Mouse (Mus musculus): ENCODE measurements around the gene Yap1. TPM values are rescaled to one million over a fixed set of nuclear protein-coding genes. Genes with fewer than 3 reads are reported as not detected.

The Yap1 gene
- polyA plus RNA-seq (2014; fragmentation: Illumina TruSeq; extraction: RNeasy Lipid Tissue Mini Kit (QIAGEN cat#74804); ENCODE audit: low read depth, low replicate concordance): 64.9 TPM

DNA sequence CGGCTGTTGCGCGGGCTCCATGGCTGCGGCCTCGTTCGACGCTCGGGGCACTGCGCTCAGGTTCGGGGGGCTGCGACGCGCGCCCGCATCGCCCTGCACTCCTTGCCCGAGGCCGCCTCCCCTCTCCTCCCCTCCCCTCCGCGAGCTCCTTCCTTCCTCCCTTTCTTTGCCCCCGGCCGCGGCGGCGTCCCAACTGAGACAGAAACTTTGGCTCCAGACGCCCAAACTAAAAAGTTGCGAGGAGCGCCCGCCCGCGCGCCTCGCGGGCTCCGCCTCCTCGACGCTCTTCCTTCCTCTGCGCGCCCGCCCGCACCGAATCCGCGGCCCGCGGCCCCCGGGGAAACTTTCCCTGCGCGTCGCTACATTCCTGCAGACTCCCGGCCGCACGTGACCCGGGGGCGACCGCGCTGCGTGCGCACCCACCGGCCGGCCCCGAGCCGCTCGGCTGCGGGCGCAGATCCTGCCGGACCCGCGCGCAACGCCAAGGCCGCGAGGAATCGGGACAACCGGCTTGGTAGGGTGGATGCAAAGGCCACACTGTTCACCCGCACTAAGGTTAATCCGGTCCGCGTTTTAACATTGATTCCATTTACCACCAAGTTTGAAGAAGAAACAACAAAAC is at the start of gene Yap1:
Gene Yap1 (minus strand): TSS at position 227 of the 622 bp plus-strand sequence.

DNA sequence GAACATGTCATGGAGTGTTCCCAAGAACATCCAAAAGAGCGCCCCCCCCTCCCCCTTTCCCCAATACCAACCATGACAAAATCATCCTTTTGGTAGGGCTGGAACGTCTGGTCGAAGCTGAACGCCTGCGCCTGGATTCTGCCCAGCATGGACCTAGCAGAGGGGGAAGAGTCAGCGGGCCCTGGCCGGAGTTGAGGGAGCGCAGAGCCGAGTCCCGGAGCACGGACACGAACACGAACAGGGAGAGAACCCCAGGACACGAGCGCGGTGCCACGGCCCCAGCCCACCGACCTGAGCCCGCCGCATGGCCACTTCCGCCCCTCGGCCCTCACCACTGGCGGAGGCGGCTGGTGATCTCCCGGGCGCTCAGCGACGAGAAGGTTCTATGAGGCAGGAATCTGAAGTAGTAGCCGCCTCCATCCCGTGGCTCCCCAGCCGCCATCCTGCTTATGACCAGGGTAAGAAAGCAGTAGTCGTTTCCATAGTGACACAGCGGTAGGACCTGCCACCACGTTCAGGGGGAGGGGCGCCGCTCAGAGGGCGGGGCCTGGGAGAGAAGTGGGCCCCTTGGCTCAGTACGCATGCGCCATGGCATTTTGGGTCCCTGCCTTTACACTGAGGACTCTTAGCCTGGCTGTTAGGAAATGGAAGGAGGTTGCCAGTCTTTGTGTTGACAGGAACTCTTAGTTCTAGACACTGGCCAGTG is 38.1 kb upstream of the Yap1 start, which contains the start of gene Cfap300:
Gene Cfap300 (minus strand): TSS at position 486 of the 706 bp plus-strand sequence.

Other genes starting within 250 kb of the Yap1 start
- 53.3 TPM for gene Tmem123, start 240.6 kb downstream of the Yap1 start, polyA plus RNA-seq (2014; fragmentation: Illumina TruSeq; extraction: RNeasy Lipid Tissue Mini Kit (QIAGEN cat#74804); ENCODE audit: low read depth, low replicate concordance)
- 26.6 TPM for gene Birc2, start 167.5 kb downstream of the Yap1 start, polyA plus RNA-seq (2014; fragmentation: Illumina TruSeq; extraction: RNeasy Lipid Tissue Mini Kit (QIAGEN cat#74804); ENCODE audit: low read depth, low replicate concordance)
- gene Birc3, start 131.4 kb downstream of the Yap1 start, polyA plus RNA-seq (2014; fragmentation: Illumina TruSeq; extraction: RNeasy Lipid Tissue Mini Kit (QIAGEN cat#74804); ENCODE audit: low read depth, low replicate concordance): 10.0 TPM
- gene Cfap300, start 38.2 kb upstream of the Yap1 start, polyA plus RNA-seq (2014; fragmentation: Illumina TruSeq; extraction: RNeasy Lipid Tissue Mini Kit (QIAGEN cat#74804); ENCODE audit: low read depth, low replicate concordance): 2.1 TPM
- 4.7 TPM for gene Cep126, start 129.7 kb upstream of the Yap1 start, polyA plus RNA-seq (2014; fragmentation: Illumina TruSeq; extraction: RNeasy Lipid Tissue Mini Kit (QIAGEN cat#74804); ENCODE audit: low read depth, low replicate concordance)